Mouse (Mus musculus): ENCODE data around the gene Defb20.

DNA sequence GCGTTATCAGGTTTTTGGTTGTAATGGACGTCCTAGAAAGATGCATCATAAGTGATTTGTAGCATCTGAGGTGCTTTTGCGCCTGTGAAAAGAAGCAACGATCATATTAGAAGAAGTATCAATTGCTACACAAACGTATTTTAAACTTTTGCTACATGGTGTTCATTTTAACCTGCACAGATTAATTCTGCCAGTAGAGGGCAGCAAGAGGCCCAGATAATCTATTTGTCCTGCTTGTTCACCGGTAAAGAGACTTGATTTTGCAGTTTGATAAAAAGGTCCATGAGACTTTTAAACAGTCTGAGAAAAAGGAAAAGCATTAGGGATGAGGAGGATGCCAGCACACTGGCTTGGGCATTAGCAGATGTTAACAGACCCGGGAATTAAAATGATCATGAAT lies 5.9 kb upstream of the Defb20 start:
- TF ChIP-seq CTCF (IDR thresholded peaks at IDR 0.05; ENCODE audit: low read depth) (peak; percentile 63), EP300 (IDR thresholded peaks at IDR 0.05; ENCODE audit: low read depth) (no peak)

Data from liver, embryonic 14.5 days (tissue).